Mouse (Mus musculus) brain, embryonic 14.5 days (tissue): Measurements from ENCODE around the gene Exoc3.

Source experiments
- CTCF ChIP-seq: fragments of 200-500 bp; IDR thresholded peaks from 2 replicates; pipeline ENCODE4 v1.5.1; 2012; ENCODE audit warnings: inconsistent platforms, mild to moderate bottlenecking, moderate library complexity, borderline replicate concordance; ENCODE audit not compliant: insufficient read depth, insufficient read length; ENCODE audit errors: extremely low read depth
- POLR2A ChIP-seq: fragments of 200-500 bp; IDR thresholded peaks from 2 replicates; pipeline ENCODE4 v1.6.1; 2012; ENCODE audit warnings: mild to moderate bottlenecking, inconsistent platforms, borderline replicate concordance; ENCODE audit not compliant: poor library complexity, insufficient read depth, insufficient read length, severe bottlenecking; ENCODE audit errors: extremely low read depth

- TF ChIP-seq CTCF (no peak), POLR2A (no peak)
Measured at GRCm38 (mm10) chr13:74218441-74218840, 9.9 kb upstream of the Exoc3 start.
